Mouse (Mus musculus): ENCODE results near the gene Ascl5.
A peak's percentile ranks its signal among the peaks of the same experiment; 100 is the strongest.

Gene Ascl5

GRCm38 (mm10) chr1:136050312-136051012 lies at the start of gene Ascl5:
Ascl5 (plus strand) TSS chr1:136050804.
- DNase-seq (ENCODE audit: low read depth, low spot score) = peak; percentile 22

- no peak for DNase-seq (ENCODE audit: low read depth, low spot score)
These were observed 49.2 kb upstream of the Ascl5 start for GRCm38 (mm10) chr1:136001438-136001837.

- DNase-seq (ENCODE audit: low read depth, low spot score) = no peak
These were observed 44.3 kb upstream of the Ascl5 start, which contains the start of gene Igfn1 for GRCm38 (mm10) chr1:136006292-136006748. Igfn1 (minus strand) TSS chr1:136006342.

GRCm38 (mm10) chr1:136007211-136008158 lies 43.1 kb upstream of the Ascl5 start, which contains the start of gene Tmem9:
Tmem9 (plus strand) TSS chr1:136008150.
- DNase-seq (ENCODE audit: low read depth, low spot score) = peak; percentile 93

- DNase-seq (ENCODE audit: low read depth, low spot score) = no peak
These were observed 42.5 kb upstream of the Ascl5 start for GRCm38 (mm10) chr1:136008159-136008533.

GRCm38 (mm10) chr1:136010247-136010646 lies 40.4 kb upstream of the Ascl5 start:
- DNase-seq (ENCODE audit: low read depth, low spot score) = no peak

GRCm38 (mm10) chr1:136013513-136013912 lies 37.1 kb upstream of the Ascl5 start:
- DNase-seq (ENCODE audit: low read depth, low spot score) = no peak

- DNase-seq (ENCODE audit: low read depth, low spot score) = no peak
These were observed 35.7 kb upstream of the Ascl5 start for GRCm38 (mm10) chr1:136014796-136015502.

- no peak for DNase-seq (ENCODE audit: low read depth, low spot score)
These were observed 33.3 kb upstream of the Ascl5 start for GRCm38 (mm10) chr1:136017307-136017706.

GRCm38 (mm10) chr1:136017907-136018313 lies 32.7 kb upstream of the Ascl5 start:
- peak; percentile 97 for DNase-seq (ENCODE audit: low read depth, low spot score)

- peak; percentile 61 for DNase-seq (ENCODE audit: low read depth, low spot score)
These were observed 32.0 kb upstream of the Ascl5 start for GRCm38 (mm10) chr1:136018390-136019189.

- DNase-seq (ENCODE audit: low read depth, low spot score) = no peak
These were observed 20.4 kb upstream of the Ascl5 start for GRCm38 (mm10) chr1:136030201-136030600.

- no peak for DNase-seq (ENCODE audit: low read depth, low spot score)
These were observed 18.9 kb upstream of the Ascl5 start for GRCm38 (mm10) chr1:136031697-136032096.

- no peak for DNase-seq (ENCODE audit: low read depth, low spot score)
These were observed 17.6 kb upstream of the Ascl5 start for GRCm38 (mm10) chr1:136032961-136033360.

GRCm38 (mm10) chr1:136038746-136039538 lies 11.7 kb upstream of the Ascl5 start:
- no peak for DNase-seq (ENCODE audit: low read depth, low spot score)

- no peak for DNase-seq (ENCODE audit: low read depth, low spot score)
These were observed 10.2 kb upstream of the Ascl5 start for GRCm38 (mm10) chr1:136040452-136040851.

GRCm38 (mm10) chr1:136040874-136041273 lies 9.7 kb upstream of the Ascl5 start:
- DNase-seq (ENCODE audit: low read depth, low spot score) = no peak

GRCm38 (mm10) chr1:136045774-136046173 lies 4.8 kb upstream of the Ascl5 start:
- DNase-seq (ENCODE audit: low read depth, low spot score) = peak; percentile 71

GRCm38 (mm10) chr1:136047432-136047831 lies 3.2 kb upstream of the Ascl5 start:
- DNase-seq (ENCODE audit: low read depth, low spot score) = peak; percentile 44

- DNase-seq (ENCODE audit: low read depth, low spot score) = no peak
These were observed 2.7 kb upstream of the Ascl5 start for GRCm38 (mm10) chr1:136047894-136048293.
